Mouse (Mus musculus) adrenal gland, adult (tissue): ENCODE data around the gene Mras.

Source experiments
- DNase-seq, 2 experiments: peaks; one replicate each; pipeline ENCODE4 v3.0.0; 2022 to 2023; ENCODE audit warnings: low spot score in 1 of 2; ENCODE audit not compliant: inconsistent age in 2 of 2

The Mras gene

GRCm38 (mm10) chr9:99418377-99418776 is 18.8 kb downstream of the Mras start:
- peak in 1 of 2 experiments; percentile 41 for DNase-seq

GRCm38 (mm10) chr9:99417288-99417846 is 19.8 kb downstream of the Mras start:
- peak in 1 of 2 experiments; percentile 60 for DNase-seq

- peak in 1 of 2 experiments; percentile 54 for DNase-seq
Measured at GRCm38 (mm10) chr9:99416809-99417208, 20.4 kb downstream of the Mras start.

GRCm38 (mm10) chr9:99411785-99412184 is 25.4 kb downstream of the Mras start:
- no peak for DNase-seq

DNA sequence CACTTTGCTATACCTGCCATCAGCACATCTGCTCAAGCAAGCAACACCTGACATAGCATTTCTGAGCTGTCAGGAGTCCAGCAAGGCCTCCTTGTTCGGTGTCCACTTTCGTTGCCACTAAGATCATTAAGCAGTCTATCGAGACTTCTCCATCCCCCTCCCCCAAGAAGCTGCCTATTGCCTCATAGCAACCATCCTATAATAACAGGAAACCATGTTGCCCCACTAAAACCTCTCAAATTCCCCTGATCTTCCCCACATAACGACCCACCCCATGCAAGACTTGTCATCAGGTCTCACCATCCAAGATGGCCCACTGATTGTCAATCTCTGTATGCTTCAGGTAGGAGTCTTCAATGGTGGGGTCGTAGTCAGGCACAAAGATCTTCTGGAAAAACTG is 26.1 kb downstream of the Mras start:
- no peak for DNase-seq

DNA sequence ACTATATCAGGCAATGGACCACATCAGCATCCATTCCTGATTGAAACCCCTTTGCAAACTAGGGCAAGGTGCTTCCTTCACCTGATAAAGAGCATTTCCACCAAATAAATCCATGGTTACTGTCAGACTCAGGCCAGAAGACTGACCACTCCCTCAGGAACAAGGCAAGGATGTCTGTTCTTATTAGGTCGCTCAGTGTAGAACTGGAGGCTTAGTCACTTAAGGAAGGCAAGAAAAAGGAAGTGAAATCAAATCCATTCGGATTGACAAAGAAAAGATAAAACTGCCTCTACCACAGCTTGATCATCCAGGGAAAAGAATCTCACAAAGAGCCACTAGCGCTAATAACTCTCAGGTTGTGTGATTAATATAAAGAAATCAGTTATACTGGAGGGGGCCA is 27.9 kb downstream of the Mras start:
- no peak for DNase-seq

- no peak for DNase-seq
Measured at GRCm38 (mm10) chr9:99401288-99401974, 35.8 kb downstream of the Mras start.

- peak; percentile 66 to 86 for DNase-seq
Measured at GRCm38 (mm10) chr9:99400781-99401180, 36.4 kb downstream of the Mras start.

- no peak for DNase-seq
Measured at GRCm38 (mm10) chr9:99397056-99397815, 39.9 kb downstream of the Mras start.

DNA sequence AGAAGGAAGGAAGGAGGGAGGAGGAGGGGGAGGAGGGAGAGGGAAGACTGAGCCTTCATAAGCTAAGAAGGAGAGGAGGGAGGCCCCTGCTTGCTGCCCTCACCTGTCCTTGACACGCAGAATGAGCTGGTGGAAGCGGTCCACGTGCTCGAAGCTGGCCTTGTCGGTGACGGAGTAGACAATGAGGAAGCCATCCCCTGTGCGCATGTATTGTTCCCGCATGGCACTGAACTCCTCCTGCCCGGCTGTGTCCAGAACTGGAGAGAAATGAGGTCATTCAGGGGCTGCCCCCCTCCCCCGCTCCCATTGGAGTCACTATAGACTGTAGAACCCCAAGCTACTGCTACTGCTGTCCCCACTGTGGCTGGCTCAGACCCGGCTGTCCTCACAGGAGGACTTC is 42.8 kb downstream of the Mras start:
- peak; percentile 87 to 92 for DNase-seq

- DNase-seq = peak in 1 of 2 experiments; percentile 20
Measured at GRCm38 (mm10) chr9:99393146-99393545, 44.0 kb downstream of the Mras start.

DNA sequence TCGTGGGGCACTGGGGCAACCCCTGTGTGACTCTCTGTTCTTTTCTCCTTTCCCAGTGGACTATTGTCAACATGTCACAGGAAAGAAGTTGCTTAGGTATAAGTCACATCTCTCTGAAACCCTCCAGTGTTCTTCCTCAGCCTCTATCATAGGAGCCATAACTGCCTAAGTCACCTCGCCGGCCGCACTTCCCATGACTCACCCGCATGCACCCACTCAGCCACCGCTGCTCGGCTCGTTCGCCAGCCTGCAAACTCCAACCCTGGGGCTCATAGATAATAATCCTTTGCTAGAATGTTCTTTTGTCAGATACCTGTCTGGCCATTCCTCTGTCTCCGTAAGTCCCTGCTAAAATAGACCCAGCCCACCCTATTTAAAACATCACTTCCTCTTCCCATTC is 45.6 kb downstream of the Mras start:
- no peak for DNase-seq

GRCm38 (mm10) chr9:99390716-99391115 is 46.5 kb downstream of the Mras start:
- DNase-seq = peak in 1 of 2 experiments; percentile 33

DNA sequence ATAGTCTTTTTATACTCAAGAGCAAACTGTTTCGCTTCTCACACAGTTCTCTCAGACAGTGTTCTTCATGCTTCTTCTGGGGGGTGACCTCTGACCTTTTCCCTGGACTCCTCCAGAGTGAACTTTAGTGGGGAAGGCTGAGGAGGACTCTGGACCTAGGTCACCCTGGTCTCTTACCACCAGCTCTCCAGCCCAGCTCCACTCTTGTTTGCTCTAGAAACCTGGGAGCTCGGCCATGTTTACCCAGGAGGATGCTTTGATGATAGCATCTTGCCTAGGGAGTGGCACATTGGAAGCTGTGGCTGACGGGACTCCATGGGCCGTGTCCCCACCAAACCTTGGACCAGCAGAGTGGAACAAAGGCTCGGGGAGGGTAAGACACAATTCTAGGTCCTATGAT is 47.0 kb downstream of the Mras start:
- peak in 1 of 2 experiments; percentile 47 for DNase-seq

- DNase-seq = peak in 1 of 2 experiments; percentile 43
Measured at GRCm38 (mm10) chr9:99389506-99389905, 47.7 kb downstream of the Mras start.

DNA sequence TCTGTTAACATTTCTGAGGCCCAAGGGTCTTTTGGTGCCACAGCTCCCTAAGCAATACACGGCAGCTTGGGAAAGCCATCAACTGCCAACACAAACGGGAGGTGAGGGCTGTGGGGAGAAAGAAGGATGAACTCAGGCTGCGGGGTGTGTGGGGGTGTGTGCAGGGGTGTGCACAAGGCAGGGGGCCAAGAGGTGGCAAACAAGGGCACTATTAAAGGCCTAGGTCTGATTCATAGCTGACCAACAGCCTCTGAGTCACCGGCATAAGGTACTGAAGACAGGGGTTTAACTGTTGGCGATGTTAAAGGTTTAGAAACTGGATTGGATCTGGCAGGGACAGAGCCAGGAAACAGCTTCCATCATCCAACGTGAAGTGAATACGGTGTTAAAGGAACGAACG is 48.3 kb downstream of the Mras start:
- DNase-seq = peak; percentile 83 to 91

- peak in 1 of 2 experiments; percentile 33 for DNase-seq
Measured at GRCm38 (mm10) chr9:99388078-99388477, 49.1 kb downstream of the Mras start.

- peak in 1 of 2 experiments; percentile 29 for DNase-seq
Measured at GRCm38 (mm10) chr9:99382556-99382955, 54.6 kb downstream of the Mras start.

DNA sequence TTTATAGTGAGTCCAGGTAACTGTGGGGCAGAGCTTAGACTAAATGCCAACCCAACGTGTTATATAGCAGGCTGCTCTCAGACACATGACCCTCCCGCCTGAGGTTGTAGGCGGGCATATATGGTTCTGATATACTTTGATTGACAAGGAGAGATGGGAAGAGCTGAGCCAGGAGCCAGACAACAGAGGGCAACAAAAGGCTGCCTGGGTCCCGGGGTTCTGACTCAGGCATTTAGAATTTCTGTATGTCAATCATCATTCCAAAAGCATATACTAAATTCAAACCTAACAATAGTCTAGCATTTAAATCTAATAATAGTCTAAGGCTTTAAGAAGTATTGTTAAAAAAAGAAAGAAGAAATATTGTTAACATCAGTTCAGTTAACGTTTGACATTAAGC is 58.0 kb downstream of the Mras start:
- DNase-seq = no peak

DNA sequence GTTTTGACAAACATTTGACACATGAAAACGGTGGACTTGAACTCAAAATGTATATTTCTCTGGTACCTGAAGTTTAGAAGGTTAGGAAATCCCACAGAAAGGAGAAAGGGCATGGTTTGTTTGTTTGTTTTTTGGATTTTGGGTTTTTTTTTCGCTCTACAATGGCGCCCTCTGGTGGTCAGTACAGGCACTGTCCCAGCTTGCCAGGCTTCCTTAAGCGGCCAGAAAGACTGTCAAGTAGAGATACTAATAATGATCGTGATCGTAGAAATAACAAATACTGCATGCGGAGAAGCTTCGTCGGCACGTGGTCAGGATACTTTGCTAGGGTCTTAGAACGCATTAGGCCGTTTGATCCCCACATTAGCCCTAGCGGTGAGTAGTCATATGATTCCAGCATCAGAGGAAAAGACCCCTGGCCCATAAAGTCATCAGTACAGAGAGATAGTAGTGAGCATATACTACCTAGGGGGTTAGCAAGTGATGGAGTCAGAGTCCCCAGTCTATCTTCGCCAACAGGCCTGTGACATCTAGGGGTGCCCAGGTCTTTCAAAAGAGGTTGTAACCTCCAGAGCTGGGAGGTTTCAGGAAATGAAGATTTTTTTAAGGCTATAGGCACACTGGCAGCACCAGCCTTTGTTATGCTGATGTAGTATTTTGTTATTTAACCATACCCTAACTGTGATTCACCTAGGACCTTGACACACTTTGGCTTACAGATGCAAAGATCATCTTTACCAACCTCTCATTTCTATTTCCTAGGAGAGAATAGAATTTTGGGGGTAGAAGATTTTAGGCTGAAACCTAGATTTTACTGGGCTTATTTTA is 60.4 kb downstream of the Mras start:
- DNase-seq = peak; percentile 59 to 88

DNA sequence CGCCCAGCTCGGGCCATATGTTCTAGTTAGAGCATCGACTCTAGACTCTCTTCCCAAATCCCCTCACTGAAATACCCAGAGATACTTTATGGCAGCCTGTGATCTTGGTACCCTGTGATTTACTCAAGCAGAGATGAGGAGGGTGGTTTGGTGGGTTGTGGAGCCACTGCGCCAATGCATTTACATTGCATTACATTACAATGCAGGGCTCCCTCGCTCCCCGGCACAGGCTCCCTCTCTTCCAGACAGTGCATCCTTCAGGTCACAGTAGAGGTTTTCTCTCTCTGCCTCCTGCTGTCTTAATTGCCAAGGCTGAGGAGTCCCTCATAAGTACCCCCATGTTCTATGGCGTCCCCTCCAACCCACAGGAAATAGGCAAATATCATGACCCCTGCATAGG is 68.8 kb downstream of the Mras start:
- DNase-seq = no peak
